Mouse (Mus musculus): ENCODE measurements around the gene Ptp4a2.
"Not testable (repeated sequence)": the region's sequence is repeated elsewhere in the genome, so short reads cannot be mapped to it uniquely, and the experiment has no call there.

Ptp4a2 gene

GRCm38 (mm10) chr4:129810798-129811604 is at the start of gene Ptp4a2:
Gene Ptp4a2, plus strand, starts transcription at chr4:129811219.
- DNase-seq (ENCODE audit: low spot score): peak; percentile 47

GRCm38 (mm10) chr4:129761606-129762005 is 49.4 kb upstream of the Ptp4a2 start:
- no peak for DNase-seq (ENCODE audit: low spot score)

GRCm38 (mm10) chr4:129762496-129762895 is 48.5 kb upstream of the Ptp4a2 start:
- not testable (repeated sequence) for DNase-seq (ENCODE audit: low spot score)

- DNase-seq (ENCODE audit: low spot score): no peak
Measured at GRCm38 (mm10) chr4:129765351-129765750, 45.7 kb upstream of the Ptp4a2 start.

- DNase-seq (ENCODE audit: low spot score): no peak
Measured at GRCm38 (mm10) chr4:129767782-129768181, 43.2 kb upstream of the Ptp4a2 start.

GRCm38 (mm10) chr4:129768742-129769141 is 42.3 kb upstream of the Ptp4a2 start:
- DNase-seq (ENCODE audit: low spot score): not testable (repeated sequence)

- no peak for DNase-seq (ENCODE audit: low spot score)
Measured at GRCm38 (mm10) chr4:129770600-129770999, 40.4 kb upstream of the Ptp4a2 start.

- DNase-seq (ENCODE audit: low spot score): no peak
Measured at GRCm38 (mm10) chr4:129771314-129771671, 39.7 kb upstream of the Ptp4a2 start.

GRCm38 (mm10) chr4:129771672-129772521 is 39.1 kb upstream of the Ptp4a2 start:
- no peak for DNase-seq (ENCODE audit: low spot score)

- DNase-seq (ENCODE audit: low spot score): no peak
Measured at GRCm38 (mm10) chr4:129781881-129782675, 28.9 kb upstream of the Ptp4a2 start.

- no peak for DNase-seq (ENCODE audit: low spot score)
Measured at GRCm38 (mm10) chr4:129782857-129783331, 28.1 kb upstream of the Ptp4a2 start.

- DNase-seq (ENCODE audit: low spot score): no peak
Measured at GRCm38 (mm10) chr4:129783506-129783905, 27.5 kb upstream of the Ptp4a2 start.

- DNase-seq (ENCODE audit: low spot score): no peak
Measured at GRCm38 (mm10) chr4:129785178-129785577, 25.8 kb upstream of the Ptp4a2 start.

GRCm38 (mm10) chr4:129788693-129789092 is 22.3 kb upstream of the Ptp4a2 start:
- DNase-seq (ENCODE audit: low spot score): no peak

- no peak for DNase-seq (ENCODE audit: low spot score)
Measured at GRCm38 (mm10) chr4:129789635-129790034, 21.4 kb upstream of the Ptp4a2 start.

GRCm38 (mm10) chr4:129790475-129790874 is 20.5 kb upstream of the Ptp4a2 start:
- no peak for DNase-seq (ENCODE audit: low spot score)

GRCm38 (mm10) chr4:129791399-129791798 is 19.6 kb upstream of the Ptp4a2 start:
- DNase-seq (ENCODE audit: low spot score): no peak

- no peak for DNase-seq (ENCODE audit: low spot score)
Measured at GRCm38 (mm10) chr4:129792666-129793202, 18.3 kb upstream of the Ptp4a2 start.

GRCm38 (mm10) chr4:129793713-129794329 is 17.2 kb upstream of the Ptp4a2 start:
- DNase-seq (ENCODE audit: low spot score): no peak

- no peak for DNase-seq (ENCODE audit: low spot score)
Measured at GRCm38 (mm10) chr4:129795151-129795860, 15.7 kb upstream of the Ptp4a2 start.

GRCm38 (mm10) chr4:129795861-129796260 is 15.2 kb upstream of the Ptp4a2 start:
- DNase-seq (ENCODE audit: low spot score): no peak

All from urinary bladder, postnatal 10 days (tissue).